Mouse (Mus musculus) megakaryocyte, embryonic 14.5 days (primary cell): ENCODE data around the gene Gpn2.

Experiments used
- FLI1 ChIP-seq: IDR thresholded peaks from 2 replicates; pipeline ENCODE4 v1.6.1; 2012; ENCODE audit warnings: low read length, inconsistent platforms, mixed read lengths
- GATA1 ChIP-seq: IDR thresholded peaks from 3 replicates; pipeline ENCODE4 v1.6.1; 2012; ENCODE audit warnings: mixed read lengths, low read length, inconsistent platforms, borderline replicate concordance

DNA sequence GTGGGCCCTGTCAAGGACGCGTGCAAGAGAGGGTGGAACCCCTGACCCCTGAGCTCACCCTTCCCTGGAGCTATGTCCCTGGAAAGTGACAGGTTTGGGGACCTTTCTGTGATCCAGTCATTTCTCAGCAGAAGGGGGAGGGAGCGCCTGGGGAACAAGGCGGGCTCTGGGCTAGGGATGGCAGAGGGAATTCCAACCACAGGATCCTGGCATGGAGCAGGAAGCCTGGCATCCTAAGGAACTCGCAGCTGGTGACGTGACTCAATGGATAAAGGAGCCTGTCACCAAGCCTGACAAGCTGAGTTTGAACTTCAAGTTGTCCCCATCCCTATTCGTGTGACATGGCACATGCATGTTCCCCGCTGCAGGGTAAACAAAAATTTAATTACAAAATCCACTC lies 28.9 kb downstream of the Gpn2 start:
- TF ChIP-seq GATA1 (no peak), FLI1 (no peak)
